Comparison of ENCODE assay signal across 1 mouse cellular context in the genomic region with DNA sequence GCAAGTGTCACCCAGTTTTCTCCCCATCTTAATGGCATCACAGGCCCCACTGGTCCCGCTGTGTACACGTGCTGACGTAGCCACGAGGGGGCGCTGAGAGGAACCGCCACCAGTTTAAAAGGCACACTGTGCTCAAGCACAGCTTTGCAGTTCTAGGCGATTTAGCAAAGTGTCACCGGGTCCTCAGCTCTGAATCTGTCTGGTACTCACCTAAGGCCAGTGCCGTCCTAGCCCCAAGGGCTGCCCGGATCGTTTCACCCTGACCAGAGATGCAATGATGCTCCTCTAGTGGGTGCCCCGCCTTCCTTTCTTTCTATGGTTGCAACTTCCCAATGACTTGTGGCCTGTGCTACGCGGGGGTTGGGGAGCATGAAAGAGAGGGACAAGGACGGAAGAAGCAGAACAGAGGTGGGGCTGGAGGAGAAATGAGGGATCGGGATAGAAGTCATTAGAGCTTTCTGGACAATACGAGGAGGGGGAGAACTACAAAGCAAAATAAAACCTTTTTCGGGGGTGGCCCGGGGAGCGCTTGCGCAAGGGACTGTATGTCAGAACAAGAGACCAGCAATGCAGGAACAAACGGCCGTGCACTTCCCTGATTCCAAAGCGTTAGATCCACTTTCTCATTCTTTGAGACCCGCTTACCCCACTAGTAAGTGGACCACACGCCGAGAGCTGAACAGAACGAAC.
TF ChIP-seq lines count a peak whose summit lies in the region.

No protein-coding gene starts in this region.

TF ChIP-seq in MEL, 35 proteins besides CTCF, POLR2A, EP300 and RAD21:
- peak; percentile 68 for TF ChIP-seq TCF12 (IDR thresholded peaks at IDR 0.05; ENCODE audit: low read depth, low read length)
- TF ChIP-seq NRF1 (IDR thresholded peaks at IDR 0.05; ENCODE audit: insufficient read depth, low read depth, low read length, poor library complexity, severe bottlenecking): peak; percentile 72
- TF ChIP-seq MAX (IDR thresholded peaks at IDR 0.05; ENCODE audit: low read length): peak; percentile 99
- TF ChIP-seq SMC3 (IDR thresholded peaks at IDR 0.05; ENCODE audit: low read depth, low read length): peak; percentile 95
- TF ChIP-seq ELF1 (IDR thresholded peaks at IDR 0.05; ENCODE audit: low read depth, low read length): no peak; the same call in 1 of the 2 replicates
- peak; percentile 97 for TF ChIP-seq MAZ (IDR thresholded peaks at IDR 0.05; ENCODE audit: low read depth, low read length)
- TF ChIP-seq TAL1 (IDR thresholded peaks at IDR 0.05; ENCODE audit: low read length): no peak
- TF ChIP-seq ZKSCAN1 (IDR thresholded peaks at IDR 0.05; ENCODE audit: low read depth, low read length): peak; percentile 98
- TF ChIP-seq MAFK (IDR thresholded peaks at IDR 0.05; ENCODE audit: borderline replicate concordance, low read depth, low read length): no peak
- TF ChIP-seq KAT2A (conservative IDR thresholded peaks at IDR 0.05; ENCODE audit: low read depth, low read length): no peak; the same call in 1 of the 2 replicates
- TF ChIP-seq JUND (IDR thresholded peaks at IDR 0.05; ENCODE audit: low read depth, low read length): no peak
- peak; percentile 78 for TF ChIP-seq USF1 (IDR thresholded peaks at IDR 0.05; ENCODE audit: low read depth, low read length)
- TF ChIP-seq ZNF384 (IDR thresholded peaks at IDR 0.05; ENCODE audit: low read depth, low read length): 0 out of 2 replicates have a peak, but pooled peaks have one; percentile 29
- 0 out of 2 replicates have a peak, but pooled peaks have one; percentile 61 for TF ChIP-seq ZMIZ1 (IDR thresholded peaks at IDR 0.05; ENCODE audit: low read depth, low read length)
- TF ChIP-seq HCFC1 (IDR thresholded peaks at IDR 0.05; ENCODE audit: low read depth, low read length): peak; percentile 76
- 0 out of 2 replicates have a peak, but pooled peaks have one; percentile 12 for TF ChIP-seq NELFE (IDR thresholded peaks at IDR 0.05; ENCODE audit: low read depth, low read length)
- TF ChIP-seq UBTF (IDR thresholded peaks at IDR 0.05; ENCODE audit: borderline replicate concordance, insufficient read depth, low read depth, low read length): no peak
- no peak for TF ChIP-seq MEF2A (IDR thresholded peaks at IDR 0.05; ENCODE audit: extremely low read depth, insufficient replicate concordance, low read depth, low read length, poor library complexity, severe bottlenecking)
- 0 out of 2 replicates have a peak, but pooled peaks have one; percentile 74 for TF ChIP-seq E2F4 (IDR thresholded peaks at IDR 0.05; ENCODE audit: borderline replicate concordance, low read depth, low read length)
- TF ChIP-seq POLR2AphosphoS5 (IDR thresholded peaks at IDR 0.05; ENCODE audit: borderline replicate concordance, low read depth, low read length): no peak
- TF ChIP-seq CHD1 (IDR thresholded peaks at IDR 0.05; ENCODE audit: low read depth, low read length): peak; percentile 75; the same call in 1 of the 2 replicates
- TF ChIP-seq BHLHE40 (IDR thresholded peaks at IDR 0.05; ENCODE audit: borderline replicate concordance, low read depth, low read length): peak; percentile 63; the same call in 1 of the 2 replicates
- no peak for TF ChIP-seq CHD2 (IDR thresholded peaks at IDR 0.05; ENCODE audit: low read length)
- no peak for TF ChIP-seq USF2 (IDR thresholded peaks at IDR 0.05; ENCODE audit: borderline replicate concordance in 1 of 2, insufficient read depth in 1 of 2, low read depth in 1 of 2, low read length in 2 of 2)
- TF ChIP-seq TBP (IDR thresholded peaks at IDR 0.05; ENCODE audit: low read depth, low read length): peak; percentile 72; the same call in 1 of the 2 replicates
- TF ChIP-seq SIN3A (IDR thresholded peaks at IDR 0.05; ENCODE audit: low read length): peak; percentile 96
- peak; percentile 44; the same call in 1 of the 2 replicates for TF ChIP-seq MYB (IDR thresholded peaks at IDR 0.05; ENCODE audit: low read depth, low read length)
- peak; percentile 45 for TF ChIP-seq ETS1 (IDR thresholded peaks at IDR 0.05; ENCODE audit: low read depth, low read length)
- no peak for TF ChIP-seq GATA1 (IDR thresholded peaks at IDR 0.05; ENCODE audit: low read depth, low read length)
- no peak for TF ChIP-seq GABPA (IDR thresholded peaks at IDR 0.05; ENCODE audit: low read depth, low read length)
- peak; percentile 58 for TF ChIP-seq ZC3H11A (IDR thresholded peaks at IDR 0.05; ENCODE audit: low read depth, low read length)
- TF ChIP-seq MXI1 (IDR thresholded peaks at IDR 0.05; ENCODE audit: low read depth, low read length): peak; percentile 98
- peak; percentile 68 for TF ChIP-seq RCOR1 (IDR thresholded peaks at IDR 0.05; ENCODE audit: low read depth, low read length)
- TF ChIP-seq MYC (IDR thresholded peaks at IDR 0.05; ENCODE audit: low read depth, low read length): peak; percentile 99
- no peak for TF ChIP-seq POLR2AphosphoS2 (IDR thresholded peaks at IDR 0.05; ENCODE audit: low read length)
